Mouse (Mus musculus): Measurements from ENCODE around the gene Tnfsf13.

DNA sequence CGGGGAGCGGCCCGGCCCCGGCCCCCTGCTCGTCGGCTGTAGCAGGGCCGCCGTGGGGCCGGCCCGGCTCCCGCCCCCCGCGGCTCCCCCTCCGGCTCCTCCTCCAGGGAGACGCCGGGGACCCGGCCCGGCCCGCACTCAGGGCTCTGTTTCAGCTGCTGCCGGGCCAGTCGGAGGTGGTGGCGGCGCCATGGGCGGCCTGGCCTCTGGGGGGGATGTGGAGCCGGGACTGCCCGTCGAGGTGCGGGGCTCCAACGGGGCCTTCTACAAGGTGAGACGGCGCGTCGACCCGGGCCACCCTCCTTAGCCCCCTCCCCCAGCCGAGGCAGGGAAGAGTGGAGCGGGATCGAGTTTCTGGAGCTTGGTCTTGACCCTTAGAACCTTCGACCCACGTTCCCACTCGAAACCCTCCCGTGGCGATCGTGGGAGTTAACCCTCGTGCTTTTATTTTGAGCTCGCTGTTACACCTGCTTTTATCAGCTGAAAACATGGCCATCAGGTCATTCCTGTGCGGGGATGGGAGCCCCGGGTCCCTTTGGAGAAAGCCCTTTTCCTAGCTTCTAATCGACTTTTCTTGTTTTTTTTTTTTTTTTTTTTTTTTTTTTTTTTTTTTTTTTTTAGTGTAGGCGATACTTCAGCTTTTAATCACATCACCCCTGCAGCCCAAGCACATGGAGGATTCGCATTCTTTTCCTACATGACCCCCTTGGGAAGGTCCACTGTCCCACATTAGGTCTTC, 52.3 kb downstream of the Tnfsf13 start:
- TF ChIP-seq POU5F1 (IDR thresholded peaks at IDR 0.05; ENCODE audit: borderline replicate concordance, low read length): no peak
- no peak for TF ChIP-seq CTCF (conservative IDR thresholded peaks at IDR 0.05; ENCODE audit: low read length)
- TF ChIP-seq NANOG (IDR thresholded peaks at IDR 0.05; ENCODE audit: borderline replicate concordance, low read length): no peak

Measured in E14TG2a.4 (cell line).